Mouse (Mus musculus) kidney, postnatal 10 days (tissue): ENCODE measurements around the gene Pgd.
"Not testable (repeated sequence)": the region's sequence is repeated elsewhere in the genome, so short reads cannot be mapped to it uniquely, and the experiment has no call there.

Source experiments
- DNase-seq: peaks from one replicate; pipeline ENCODE4 v3.0.0; 2021; ENCODE audit warnings: mixed read lengths

The Pgd gene

GRCm38 (mm10) chr4:149166215-149166946 lies at the start of gene Pgd:
Gene Pgd, minus strand, starts transcription at chr4:149166771.
- peak; percentile 98 for DNase-seq

GRCm38 (mm10) chr4:149215982-149216381 lies 49.4 kb upstream of the Pgd start:
- no peak for DNase-seq

GRCm38 (mm10) chr4:149215397-149215796 lies 48.8 kb upstream of the Pgd start:
- no peak for DNase-seq

GRCm38 (mm10) chr4:149214468-149214867 lies 47.9 kb upstream of the Pgd start:
- not testable (repeated sequence) for DNase-seq

- DNase-seq, result no peak
These were observed 46.9 kb upstream of the Pgd start for GRCm38 (mm10) chr4:149213466-149213865.

- peak; percentile 46 for DNase-seq
These were observed 44.9 kb upstream of the Pgd start for GRCm38 (mm10) chr4:149211441-149211840.

GRCm38 (mm10) chr4:149202467-149202866 lies 35.9 kb upstream of the Pgd start:
- DNase-seq, result no peak

GRCm38 (mm10) chr4:149201110-149201509 lies 34.5 kb upstream of the Pgd start:
- DNase-seq, result no peak

GRCm38 (mm10) chr4:149197180-149197579 lies 30.6 kb upstream of the Pgd start:
- no peak for DNase-seq

GRCm38 (mm10) chr4:149191103-149191502 lies 24.5 kb upstream of the Pgd start:
- no peak for DNase-seq

- DNase-seq, result no peak
These were observed 22.0 kb upstream of the Pgd start for GRCm38 (mm10) chr4:149188563-149188962.

- no peak for DNase-seq
These were observed 16.2 kb upstream of the Pgd start for GRCm38 (mm10) chr4:149182755-149183154.

GRCm38 (mm10) chr4:149182192-149182591 lies 15.6 kb upstream of the Pgd start:
- no peak for DNase-seq

GRCm38 (mm10) chr4:149179573-149179972 lies 13.0 kb upstream of the Pgd start:
- DNase-seq, result no peak

GRCm38 (mm10) chr4:149179160-149179559 lies 12.6 kb upstream of the Pgd start:
- DNase-seq, result no peak

- DNase-seq, result no peak
These were observed 11.8 kb upstream of the Pgd start for GRCm38 (mm10) chr4:149178328-149178727.

GRCm38 (mm10) chr4:149177046-149177445 lies 10.5 kb upstream of the Pgd start:
- DNase-seq, result no peak

- peak; percentile 59 for DNase-seq
These were observed 10.1 kb upstream of the Pgd start for GRCm38 (mm10) chr4:149176645-149177044.

GRCm38 (mm10) chr4:149173661-149174060 lies 7.1 kb upstream of the Pgd start:
- DNase-seq, result no peak

GRCm38 (mm10) chr4:149172666-149173065 lies 6.1 kb upstream of the Pgd start:
- DNase-seq, result peak; percentile 40

- DNase-seq, result no peak
These were observed 5.5 kb upstream of the Pgd start for GRCm38 (mm10) chr4:149172083-149172482.

- DNase-seq, result no peak
These were observed 5.0 kb upstream of the Pgd start for GRCm38 (mm10) chr4:149171581-149171981.

GRCm38 (mm10) chr4:149170394-149170931 lies 3.9 kb upstream of the Pgd start:
- DNase-seq, result peak; percentile 37

- not testable (repeated sequence) for DNase-seq
These were observed 3.4 kb upstream of the Pgd start for GRCm38 (mm10) chr4:149169926-149170325.

GRCm38 (mm10) chr4:149168016-149168415 lies 1.4 kb upstream of the Pgd start:
- DNase-seq, result no peak
